Mouse (Mus musculus) kidney, adult 2 months (tissue): ENCODE measurements around the gene Krcc1.

Experiments
- CTCF ChIP-seq: fragments of 200-500 bp; conservative IDR thresholded peaks from 2 replicates; pipeline ENCODE4 v1.5.1; 2011; ENCODE audit warnings: low read depth, mild to moderate bottlenecking, control low read depth, low read length, moderate library complexity, mixed read lengths; ENCODE audit not compliant: insufficient read depth, insufficient read length
- POLR2A ChIP-seq: fragments of 200-500 bp; IDR thresholded peaks from one replicate; pipeline ENCODE4 v1.6.1; 2011; ENCODE audit warnings: low read depth, low read length, control low read depth

GRCm38 (mm10) chr6:71321826-71322283, 50.4 kb downstream of the Krcc1 start, which contains the start of gene Smyd1:
- no peak for TF ChIP-seq CTCF
- TF ChIP-seq POLR2A: no peak
